Mouse (Mus musculus): ENCODE results near the gene Dync1li2.

The Dync1li2 gene

GRCm38 (mm10) chr8:104422313-104422712 lies 20.5 kb downstream of the Dync1li2 start:
- in situ Hi-C loops (cut with MboI; ENCODE audit: unreplicated experiment in 2 of 2), result loop anchor here in 1 of 2 experiments (25.0 kb wide), 1 partner anchor 160 kb away; the partner anchor contains the start of gene Cklf

GRCm38 (mm10) chr8:104416022-104416421 lies 26.8 kb downstream of the Dync1li2 start:
- in situ Hi-C loops (cut with MboI; ENCODE audit: unreplicated experiment in 2 of 2), result loop anchor here in 1 of 2 experiments (25.0 kb wide), 1 partner anchor 154 kb away; the partner anchor contains the start of gene Cklf

GRCm38 (mm10) chr8:104414204-104414603 lies 28.6 kb downstream of the Dync1li2 start:
- in situ Hi-C loops (cut with MboI; ENCODE audit: unreplicated experiment in 2 of 2), result loop anchor here in 1 of 2 experiments (25.0 kb wide), 1 partner anchor 152 kb away; the partner anchor contains the start of gene Cklf

GRCm38 (mm10) chr8:104413770-104414169 lies 29.1 kb downstream of the Dync1li2 start:
- in situ Hi-C loops (cut with MboI; ENCODE audit: unreplicated experiment in 2 of 2), result loop anchor here in 1 of 2 experiments (25.0 kb wide), 1 partner anchor 151 kb away; the partner anchor contains the start of gene Cklf

- in situ Hi-C loops (cut with MboI; ENCODE audit: unreplicated experiment in 2 of 2), result loop anchor here in 1 of 2 experiments (25.0 kb wide), 1 partner anchor 151 kb away; the partner anchor contains the start of gene Cklf
These were observed 29.9 kb downstream of the Dync1li2 start for GRCm38 (mm10) chr8:104412805-104413532.

GRCm38 (mm10) chr8:104411972-104412371 lies 30.9 kb downstream of the Dync1li2 start:
- in situ Hi-C loops (cut with MboI; ENCODE audit: unreplicated experiment in 2 of 2), result loop anchor here in 1 of 2 experiments (25.0 kb wide), 1 partner anchor 150 kb away; the partner anchor contains the start of gene Cklf

GRCm38 (mm10) chr8:104411468-104411867 lies 31.4 kb downstream of the Dync1li2 start:
- in situ Hi-C loops (cut with MboI; ENCODE audit: unreplicated experiment in 2 of 2), result loop anchor here in 1 of 2 experiments (25.0 kb wide), 1 partner anchor 149 kb away; the partner anchor contains the start of gene Cklf

GRCm38 (mm10) chr8:104410628-104411273 lies 32.1 kb downstream of the Dync1li2 start:
- in situ Hi-C loops (cut with MboI; ENCODE audit: unreplicated experiment in 2 of 2), result loop anchor here in 1 of 2 experiments (25.0 kb wide), 1 partner anchor 148 kb away; the partner anchor contains the start of gene Cklf

GRCm38 (mm10) chr8:104408328-104409110 lies 34.3 kb downstream of the Dync1li2 start:
- in situ Hi-C loops (cut with MboI; ENCODE audit: unreplicated experiment in 2 of 2), result loop anchor here in 1 of 2 experiments (25.0 kb wide), 1 partner anchor 146 kb away; the partner anchor contains the start of gene Cklf

GRCm38 (mm10) chr8:104406340-104407128 lies 36.3 kb downstream of the Dync1li2 start:
- in situ Hi-C loops (cut with MboI; ENCODE audit: unreplicated experiment in 2 of 2), result loop anchor here in 1 of 2 experiments (25.0 kb wide), 1 partner anchor 144 kb away; the partner anchor contains the start of gene Cklf

GRCm38 (mm10) chr8:104405430-104406187 lies 37.2 kb downstream of the Dync1li2 start:
- in situ Hi-C loops (cut with MboI; ENCODE audit: unreplicated experiment in 2 of 2), result loop anchor here in 1 of 2 experiments (25.0 kb wide), 1 partner anchor 143 kb away; the partner anchor contains the start of gene Cklf

- in situ Hi-C loops (cut with MboI; ENCODE audit: unreplicated experiment in 2 of 2), result loop anchor here in 1 of 2 experiments (25.0 kb wide), 1 partner anchor 141 kb away; the partner anchor contains the start of gene Cklf
These were observed 39.3 kb downstream of the Dync1li2 start for GRCm38 (mm10) chr8:104403596-104403995.

GRCm38 (mm10) chr8:104395703-104396357 lies 47.0 kb downstream of the Dync1li2 start, which contains the start of gene Cmtm4:
Cmtm4 (minus strand) TSS chr8:104395807.
- in situ Hi-C loops (cut with MboI; ENCODE audit: unreplicated experiment in 2 of 2), result no loop called here

GRCm38 (mm10) chr8:104394801-104395702 lies 47.8 kb downstream of the Dync1li2 start:
- in situ Hi-C loops (cut with MboI; ENCODE audit: unreplicated experiment in 2 of 2), result no loop called here

- in situ Hi-C loops (cut with MboI; ENCODE audit: unreplicated experiment in 2 of 2), result no loop called here
These were observed 49.1 kb downstream of the Dync1li2 start for GRCm38 (mm10) chr8:104393767-104394166.

- in situ Hi-C loops (cut with MboI; ENCODE audit: unreplicated experiment in 2 of 2), result no loop called here
These were observed 49.7 kb downstream of the Dync1li2 start for GRCm38 (mm10) chr8:104393139-104393538.

GRCm38 (mm10) chr8:104390245-104390644 lies 52.6 kb downstream of the Dync1li2 start:
- in situ Hi-C loops (cut with MboI; ENCODE audit: unreplicated experiment in 2 of 2), result no loop called here
